Mouse (Mus musculus) adrenal gland (tissue): ENCODE measurements around the gene Rnd1.

Experiments used
- intact Hi-C: fragments of 180-260 bp; cut with DNase I; formaldehyde crosslinking; loops from one replicate; pipeline ENCODE4 v1.15.1; 2025
- long read RNA-seq, 2 experiments: library from polyadenylated mRNA; unstranded; transcript quantifications; one replicate each; pipeline ENCODE4 v2.0.0; 2020; ENCODE audit warnings: borderline replicate concordance in 1 of 2; ENCODE audit not compliant: insufficient replicate concordance in 1 of 2

Rnd1 gene
- long read RNA-seq, experiment 1, partial matches to known transcripts: 0 of 1 reads
- long read RNA-seq, experiment 1, other reads (novel, unspliced or antisense): 0 of 1 reads
- long read RNA-seq, experiment 2, partial matches to known transcripts: 0 of 1 reads
- long read RNA-seq, experiment 2, other reads (novel, unspliced or antisense): 0 of 1 reads

DNA sequence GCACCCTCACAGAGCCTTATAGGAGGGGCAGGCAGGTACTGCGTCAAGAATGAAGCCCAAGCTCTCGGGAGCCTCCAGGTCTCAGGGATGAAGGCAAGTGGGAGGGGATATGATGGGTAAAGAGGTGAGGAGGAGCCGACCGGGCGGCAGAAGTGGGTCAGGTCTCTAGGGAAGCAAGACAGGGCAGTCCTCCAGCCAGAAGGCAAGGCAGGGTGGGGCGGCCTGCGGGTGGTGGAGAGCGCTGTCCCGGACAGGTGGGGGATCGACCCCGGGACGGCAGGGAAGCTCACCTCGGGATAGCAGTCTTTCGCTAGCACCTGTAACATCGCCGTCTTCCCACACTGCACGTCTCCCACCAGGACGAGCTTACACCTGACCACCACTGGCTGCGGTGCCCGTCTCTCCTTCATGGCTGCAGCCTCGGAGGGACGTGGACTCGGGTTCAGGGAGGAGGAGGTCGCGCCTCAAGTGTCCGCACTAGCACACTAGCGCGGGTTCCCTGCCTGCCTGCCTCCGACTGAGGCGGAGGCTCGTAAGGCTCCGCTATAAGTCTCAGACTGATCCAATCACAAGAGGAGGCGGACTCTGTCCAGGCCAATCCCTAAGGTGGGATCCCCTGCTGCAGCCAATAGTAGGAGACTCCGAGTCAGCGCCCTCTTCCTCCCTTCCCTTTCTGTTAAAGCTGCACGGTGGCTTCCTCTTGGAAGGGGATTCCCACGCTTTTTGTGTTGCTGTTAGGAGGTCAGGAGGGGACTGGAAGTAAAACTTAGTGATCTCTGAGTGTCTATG is at the start of gene Rnd1:
Rnd1 (minus strand) TSS at position 522 of the 789 bp plus-strand sequence.
- intact Hi-C loops: no loop called here

DNA sequence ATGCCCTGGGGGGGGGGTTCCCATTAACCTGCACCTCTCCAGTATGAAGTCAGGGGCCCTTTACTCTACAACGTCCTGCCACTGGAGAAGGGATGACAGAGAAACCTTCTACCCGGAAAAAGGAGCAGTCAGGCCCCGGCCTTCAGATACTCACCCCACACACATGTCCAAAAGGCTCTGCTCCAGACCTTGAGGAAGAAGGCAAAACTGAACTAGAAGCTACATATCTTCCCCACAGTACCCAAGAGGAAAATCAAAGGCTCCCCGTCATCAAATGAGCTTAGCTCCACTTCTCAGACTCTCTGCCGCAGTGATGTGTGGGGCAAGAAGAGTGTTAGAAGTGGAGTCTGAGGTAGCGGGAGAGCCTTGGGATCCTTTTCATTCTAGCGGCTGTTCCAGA is 49.5 kb upstream of the Rnd1 start:
- intact Hi-C loops: loop anchor here (5.0 kb wide), 1 partner anchor 66 kb away; no protein-coding TSS in a partner anchor

DNA sequence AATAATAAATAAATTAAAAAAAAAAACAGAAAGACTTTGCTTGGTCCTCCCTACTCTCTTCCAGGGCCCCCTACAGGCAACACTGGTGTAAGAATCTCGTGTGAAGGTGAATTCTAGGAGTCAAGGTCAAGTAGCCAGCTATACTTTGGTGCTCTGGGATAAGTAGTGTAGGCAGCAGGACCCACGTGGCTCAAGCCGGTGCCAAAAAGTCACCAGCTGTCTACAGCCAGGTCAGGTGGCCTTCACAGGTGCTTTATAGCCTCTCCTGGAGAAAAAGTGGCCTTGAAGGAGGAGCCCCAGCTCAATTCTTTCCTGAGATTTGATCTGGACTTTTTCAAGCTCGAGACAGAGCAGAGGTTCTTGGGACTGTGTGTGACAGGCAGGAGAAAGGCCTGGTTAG is 48.8 kb upstream of the Rnd1 start:
- intact Hi-C loops: loop anchor here (5.0 kb wide), 1 partner anchor 66 kb away; no protein-coding TSS in a partner anchor

DNA sequence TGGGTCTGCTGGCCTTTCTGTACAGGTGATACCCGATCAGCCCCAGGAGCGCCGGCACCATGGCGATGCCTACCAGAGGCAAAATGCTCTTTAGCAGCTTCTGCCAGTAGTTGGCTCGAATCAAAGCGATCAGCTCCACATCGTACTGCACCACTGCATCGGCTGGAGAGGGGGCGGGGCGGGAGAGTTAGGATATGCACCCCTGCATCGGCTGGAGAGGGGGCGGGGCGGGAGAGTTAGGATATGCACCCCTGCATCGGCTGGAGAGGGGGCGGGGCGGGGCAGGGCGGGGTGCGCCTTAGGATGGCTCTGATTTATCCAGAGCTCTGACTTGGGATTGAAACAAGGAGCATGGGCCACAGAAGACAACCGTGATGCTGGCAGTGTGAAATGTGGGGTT is 47.2 kb upstream of the Rnd1 start:
- intact Hi-C loops: no loop called here

DNA sequence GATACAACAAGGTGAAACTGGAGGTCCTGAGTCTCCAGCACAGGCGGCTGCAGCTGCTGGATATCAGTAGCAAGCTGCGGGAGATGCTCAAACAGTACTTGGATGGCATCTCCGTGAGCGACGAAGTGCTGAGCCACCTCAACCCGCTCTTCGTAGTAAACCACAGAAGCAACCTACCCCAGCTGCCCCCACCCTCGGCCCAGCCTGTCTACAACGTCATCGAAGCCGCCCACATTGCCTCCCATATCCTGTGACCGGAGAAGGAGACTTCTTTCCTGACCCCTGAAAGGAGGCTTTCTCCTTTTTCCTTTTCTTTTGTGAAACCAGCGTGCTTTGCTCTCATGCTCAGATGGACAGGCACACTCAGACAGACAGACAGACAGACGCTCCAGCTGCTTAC is 45.6 kb upstream of the Rnd1 start:
- intact Hi-C loops: no loop called here

DNA sequence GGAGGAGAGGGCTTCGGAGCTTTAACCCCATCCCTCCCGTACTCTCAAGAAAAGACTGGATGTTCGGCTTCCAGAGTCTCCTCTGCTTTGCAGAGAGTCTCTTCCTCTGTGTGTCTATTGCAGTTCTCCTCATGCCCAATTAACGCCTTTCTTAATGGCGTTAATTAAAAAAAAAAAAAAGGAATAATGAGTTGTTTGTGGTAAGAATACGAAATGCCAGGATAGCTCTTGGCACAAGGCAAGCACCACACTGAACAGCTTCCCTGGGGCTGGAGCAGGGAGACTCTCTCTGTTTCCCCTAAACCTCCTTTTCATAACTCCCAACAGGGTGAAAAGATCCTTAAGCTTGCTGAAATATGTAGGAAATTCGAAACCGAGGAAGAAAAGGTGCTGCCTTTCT is 44.9 kb upstream of the Rnd1 start:
- intact Hi-C loops: no loop called here

DNA sequence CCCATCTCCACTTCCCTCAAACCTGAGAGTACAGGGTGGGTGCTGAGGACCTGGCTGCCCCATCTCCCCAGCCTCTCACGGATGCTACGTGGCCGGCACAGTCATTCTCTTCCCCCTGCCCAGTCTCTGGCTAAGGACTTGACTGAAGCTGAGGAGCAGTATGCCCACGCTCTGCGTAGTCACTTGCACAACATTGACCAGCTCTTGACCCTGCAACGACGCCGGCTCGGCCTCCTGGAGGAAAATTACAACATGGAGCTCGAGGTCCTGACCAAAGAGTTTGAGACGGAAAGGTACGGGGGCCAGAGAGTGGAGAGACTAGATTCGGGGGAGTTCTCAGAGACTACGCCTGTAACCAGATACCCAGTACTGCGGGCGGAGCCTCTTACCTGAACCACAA is 40.0 kb upstream of the Rnd1 start:
- intact Hi-C loops: no loop called here

DNA sequence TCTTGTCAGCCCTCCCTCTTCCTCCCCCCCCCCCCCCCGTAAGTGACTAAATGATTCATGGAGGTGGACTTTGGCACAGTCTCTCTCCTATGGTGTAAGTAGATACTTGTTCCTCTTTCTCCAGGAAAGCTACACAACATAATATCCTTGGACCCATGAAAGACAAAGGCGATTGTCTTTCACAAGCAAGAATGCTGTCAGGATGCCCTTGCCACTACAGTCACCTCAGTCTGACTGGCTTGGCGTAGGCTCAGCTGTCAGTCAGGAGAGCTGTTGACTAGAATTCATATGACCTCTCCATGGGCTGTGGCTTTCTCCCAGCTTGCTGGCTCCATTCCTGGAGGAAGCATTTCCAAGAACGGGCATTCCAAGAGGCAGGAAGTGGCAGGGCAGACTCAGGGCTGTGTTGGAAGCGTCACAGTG is 37.0 kb upstream of the Rnd1 start:
- intact Hi-C loops: loop anchor here (5.0 kb wide), 1 partner anchor 83 kb away; no protein-coding TSS in a partner anchor

DNA sequence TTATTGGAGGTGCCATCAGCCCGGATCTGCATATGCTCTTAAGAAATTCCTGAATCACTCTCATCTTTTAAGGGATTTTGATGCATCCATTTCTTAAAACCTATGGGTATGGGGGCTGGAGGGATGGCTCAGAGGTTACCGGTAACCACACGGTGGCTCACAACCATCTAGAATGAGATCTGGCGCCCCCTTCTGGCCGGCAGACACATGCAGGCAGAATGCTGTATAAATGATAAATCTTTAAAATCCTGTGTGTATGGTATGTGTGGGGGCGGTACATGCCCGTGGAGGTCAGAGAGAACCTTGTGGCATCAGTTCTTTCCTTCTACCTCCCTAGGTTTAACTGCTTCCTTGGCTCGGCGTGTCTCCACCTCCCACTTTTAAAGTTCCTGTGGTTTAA is 33.2 kb upstream of the Rnd1 start:
- intact Hi-C loops: loop anchor here (5.0 kb wide), 1 partner anchor 87 kb away; no protein-coding TSS in a partner anchor

DNA sequence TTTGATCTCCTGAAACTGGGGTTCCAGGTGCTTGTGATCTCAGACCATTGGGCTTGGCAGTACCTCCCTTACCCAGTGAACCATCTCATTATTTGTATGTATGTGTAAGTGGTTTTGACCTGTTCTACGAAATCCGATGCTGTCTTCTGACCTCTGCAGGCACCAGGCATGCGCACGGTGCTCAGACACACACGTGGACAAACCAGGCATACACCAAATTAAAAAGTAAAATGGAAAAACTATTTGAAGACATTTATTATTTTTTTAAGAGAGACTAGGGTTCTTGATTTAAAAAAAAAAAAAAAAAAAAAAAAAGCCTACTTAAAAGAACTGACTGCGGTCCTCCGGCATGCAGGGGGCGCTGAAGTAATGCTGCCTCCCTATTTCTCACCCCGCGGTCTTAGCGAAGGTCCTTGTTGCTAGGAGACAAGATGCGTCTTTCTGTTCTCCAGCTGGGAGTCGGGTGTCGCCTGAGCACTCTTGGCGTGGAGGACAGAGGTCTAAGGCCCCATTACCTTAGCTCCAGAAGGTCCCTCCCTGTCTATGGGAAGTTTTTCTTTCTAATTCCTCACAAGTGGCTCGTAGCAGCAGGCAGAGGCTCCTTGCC is 30.6 kb upstream of the Rnd1 start, which contains the start of gene Ccdc65:
Ccdc65 (plus strand) TSS at position 442 of the 607 bp plus-strand sequence.
- intact Hi-C loops: no loop called here

DNA sequence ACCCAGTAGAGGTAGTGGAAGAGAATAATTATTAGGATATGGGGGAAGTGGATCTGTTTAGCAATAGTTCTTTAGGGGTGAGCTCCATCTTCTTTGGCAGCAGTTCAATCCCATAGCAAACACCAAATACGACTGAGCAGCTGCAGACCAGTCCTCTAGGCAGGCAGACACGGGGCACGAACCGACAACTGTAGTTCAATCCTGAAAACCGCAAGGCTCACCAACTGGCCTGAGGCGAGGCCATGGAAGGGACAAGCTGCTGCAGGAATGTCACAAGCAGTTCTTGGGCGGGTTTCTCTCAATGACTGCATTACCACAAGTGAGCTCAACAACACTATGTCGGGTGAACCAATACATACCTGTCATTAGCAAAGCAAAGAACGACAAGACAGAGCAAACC is 27.1 kb upstream of the Rnd1 start:
- intact Hi-C loops: no loop called here

DNA sequence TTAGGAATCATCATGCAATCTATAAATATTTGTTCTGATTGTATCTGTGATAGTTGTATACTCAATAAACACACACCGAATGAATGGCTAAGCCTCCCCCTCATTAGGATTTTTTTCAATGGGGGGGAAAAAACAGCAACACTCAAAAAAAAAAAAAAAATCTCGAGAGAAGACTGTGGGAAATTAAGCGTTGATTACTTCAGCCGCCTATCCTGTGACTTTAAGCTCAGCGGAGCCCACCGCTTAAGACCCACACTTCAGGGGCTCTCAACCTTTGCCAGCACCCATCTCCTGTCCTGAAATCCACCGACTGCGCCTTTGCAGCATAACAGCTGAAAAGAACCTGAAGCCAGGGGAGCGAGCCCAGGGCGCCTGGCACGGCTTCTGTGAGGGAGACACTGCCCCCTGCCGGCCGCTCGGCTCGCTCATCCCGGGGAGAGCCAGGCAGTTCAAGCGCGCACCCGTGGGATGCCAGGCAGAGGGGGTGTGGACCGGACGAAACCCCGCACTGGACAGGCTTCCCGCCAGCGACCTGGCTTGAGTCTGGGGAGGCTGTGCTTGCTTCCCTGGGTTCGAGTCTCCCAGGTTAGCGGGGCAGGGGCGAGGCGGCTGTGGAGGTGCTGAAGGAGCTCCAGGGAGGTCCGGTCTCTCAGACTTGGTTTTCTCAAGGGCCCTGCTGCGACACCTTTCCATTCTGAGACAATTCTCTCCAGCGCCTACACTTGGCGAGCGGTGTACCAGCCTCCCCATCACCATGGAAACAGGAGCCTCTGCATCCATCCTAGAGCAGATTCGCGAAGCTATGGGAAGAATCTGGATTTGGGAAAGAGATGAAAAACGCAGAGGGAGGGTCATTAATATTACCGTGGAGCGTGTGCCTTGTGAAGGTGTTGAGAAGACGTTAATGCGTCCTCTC is 22.2 kb upstream of the Rnd1 start:
- intact Hi-C loops: loop anchor here (2.0 kb wide), 1 partner anchor 35 kb away; no protein-coding TSS in a partner anchor

DNA sequence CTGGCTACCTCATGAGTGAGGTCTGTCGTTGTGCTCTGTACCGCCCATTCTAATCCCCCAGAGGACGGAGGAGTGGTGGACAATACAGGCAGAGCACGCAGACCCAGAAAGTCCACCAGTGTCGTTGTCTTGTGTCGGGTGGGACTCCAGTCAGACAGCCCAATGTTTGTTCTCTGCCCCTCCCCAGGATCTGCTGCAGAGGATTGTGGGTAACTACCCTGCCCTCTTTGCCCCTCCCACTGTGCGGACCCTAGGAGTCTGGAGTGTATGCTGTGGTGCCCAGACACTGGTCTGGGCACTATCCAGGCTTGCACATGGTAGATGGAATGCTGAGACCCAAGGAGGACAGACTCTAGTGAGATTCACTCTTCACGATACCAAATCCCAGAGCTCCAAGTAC is 19.0 kb upstream of the Rnd1 start:
- intact Hi-C loops: no loop called here

DNA sequence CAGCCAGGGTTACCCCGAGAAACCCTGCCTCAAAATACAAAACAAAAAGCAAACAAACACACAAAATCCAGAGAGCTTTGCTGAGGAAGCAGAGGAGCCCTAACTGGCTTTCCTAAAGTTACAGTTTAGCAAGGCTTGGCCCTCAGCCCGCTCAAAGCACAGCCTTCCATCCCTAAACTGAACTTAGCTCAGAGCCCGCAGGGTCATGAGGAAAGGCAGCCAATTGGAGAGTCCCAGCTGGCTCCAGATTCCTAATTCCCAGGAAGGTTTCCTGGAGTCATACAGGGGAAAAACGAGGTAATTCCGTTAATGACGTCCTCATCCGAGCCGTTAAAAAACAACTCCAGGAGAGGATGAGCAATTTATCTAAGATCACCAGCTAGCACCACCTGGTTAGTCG is 18.5 kb upstream of the Rnd1 start:
- intact Hi-C loops: no loop called here

DNA sequence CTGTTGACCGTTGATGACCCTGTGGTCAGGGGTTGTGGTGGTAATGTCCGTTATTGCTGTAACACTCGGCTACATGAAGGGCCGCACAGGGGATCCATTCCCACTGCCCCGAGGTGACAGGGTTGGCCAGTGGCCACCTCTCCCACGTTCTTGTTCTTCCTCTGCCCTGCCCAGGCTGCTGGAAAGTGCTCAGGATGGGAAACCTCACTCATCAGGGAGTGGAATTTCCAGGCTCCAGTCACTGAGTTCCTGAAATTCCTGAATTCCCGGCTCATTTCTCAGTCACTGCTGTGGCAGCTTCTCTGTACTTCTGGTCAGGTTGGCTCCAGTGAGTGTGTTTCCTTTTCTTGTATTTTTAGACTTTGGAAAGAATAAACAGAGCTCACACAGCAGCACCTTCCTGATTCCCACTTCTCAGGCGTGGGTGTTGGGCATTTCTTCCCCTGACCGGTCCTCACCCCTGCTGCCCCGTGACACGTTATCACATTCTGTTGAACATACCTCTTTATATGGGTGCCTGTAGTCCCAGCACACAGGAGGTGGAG is 15.0 kb upstream of the Rnd1 start:
- intact Hi-C loops: no loop called here

DNA sequence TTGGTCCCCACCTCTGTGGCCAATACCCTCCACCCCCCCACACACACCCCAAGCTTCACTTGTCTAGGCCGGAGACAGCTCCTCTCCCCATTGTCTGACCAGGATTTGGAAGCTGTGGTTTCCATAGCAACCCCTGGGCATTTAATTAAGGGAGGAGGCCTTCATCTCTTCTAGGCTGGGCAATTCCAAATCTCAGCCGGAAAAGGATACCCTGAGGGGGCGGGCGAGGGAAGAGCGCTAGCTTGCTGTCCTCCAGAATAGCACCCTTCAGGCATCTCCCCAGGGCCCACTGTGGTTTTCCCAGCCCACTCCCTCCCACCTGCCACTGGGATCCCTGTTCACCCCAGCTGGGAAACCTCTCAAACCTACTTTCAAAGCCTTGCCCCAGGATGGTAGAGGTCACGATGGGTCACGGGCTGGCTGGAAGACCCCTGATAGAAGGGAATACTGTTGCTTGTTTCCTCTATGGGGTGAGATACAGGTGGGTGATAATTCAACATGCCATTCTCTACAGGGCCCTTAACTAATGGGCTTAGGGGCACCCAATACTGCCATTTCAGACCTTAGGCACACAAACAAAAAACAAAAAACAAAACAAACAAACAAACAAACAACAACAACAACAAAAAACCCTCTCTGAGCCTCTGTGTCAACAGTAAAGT is 14.4 kb upstream of the Rnd1 start:
- intact Hi-C loops: no loop called here

DNA sequence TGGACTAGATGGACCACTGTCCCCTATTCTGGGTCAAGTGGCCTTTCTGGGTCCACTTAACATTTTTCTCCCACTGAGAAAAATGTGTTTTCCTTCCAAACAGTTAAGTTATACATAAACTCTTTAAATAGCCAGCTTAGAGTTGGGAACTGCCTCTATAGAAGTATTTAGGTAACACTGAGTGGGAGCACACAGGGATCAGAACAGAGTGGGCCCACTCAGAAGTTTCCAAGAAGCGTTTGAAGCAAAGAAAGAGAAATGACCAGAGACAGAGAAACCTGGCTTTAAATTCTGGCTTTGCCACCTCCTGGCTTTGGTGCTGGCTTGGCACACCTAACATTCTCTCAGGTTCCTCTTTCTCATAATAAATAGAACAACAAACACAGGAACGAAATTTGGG is 12.4 kb upstream of the Rnd1 start:
- intact Hi-C loops: no loop called here

DNA sequence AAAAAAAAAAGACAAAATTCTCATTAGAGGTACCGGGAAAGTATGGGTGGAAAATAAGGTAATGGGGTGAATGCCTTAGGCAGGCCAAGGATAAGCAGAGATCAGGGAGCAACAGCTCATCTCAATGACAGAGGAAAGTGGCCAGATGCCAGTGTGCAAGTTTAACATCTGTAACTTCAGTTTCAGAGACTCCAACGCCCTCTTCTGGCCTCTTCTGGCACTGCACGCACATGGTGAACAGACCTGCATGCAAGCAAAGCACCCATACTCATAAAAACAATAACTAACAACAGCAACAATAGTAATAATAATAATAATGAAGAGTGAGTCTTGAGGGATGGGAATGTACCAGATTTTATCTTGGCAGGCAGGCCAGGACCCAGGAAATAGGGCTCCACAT is 8.7 kb upstream of the Rnd1 start:
- intact Hi-C loops: no loop called here

DNA sequence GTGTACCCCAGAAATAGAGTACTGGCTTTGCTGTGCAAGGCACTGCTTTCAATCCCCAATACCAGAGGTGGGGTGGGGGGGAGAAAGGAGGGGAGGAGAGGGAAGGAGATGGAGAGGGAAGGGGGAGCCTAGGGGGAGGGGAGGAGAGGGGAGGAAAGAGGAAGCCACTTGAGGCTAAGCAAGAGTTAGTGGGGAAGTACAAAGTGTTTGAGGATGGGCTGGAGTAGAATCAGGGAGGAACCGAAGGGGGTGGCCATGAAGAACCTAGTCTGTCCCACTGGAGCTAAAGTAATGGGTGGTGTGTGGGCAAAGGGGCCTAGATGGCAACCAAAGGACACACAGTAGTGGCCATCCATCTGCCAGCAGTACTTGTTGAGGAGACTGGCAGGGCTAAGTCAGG is 6.5 kb upstream of the Rnd1 start:
- intact Hi-C loops: no loop called here

DNA sequence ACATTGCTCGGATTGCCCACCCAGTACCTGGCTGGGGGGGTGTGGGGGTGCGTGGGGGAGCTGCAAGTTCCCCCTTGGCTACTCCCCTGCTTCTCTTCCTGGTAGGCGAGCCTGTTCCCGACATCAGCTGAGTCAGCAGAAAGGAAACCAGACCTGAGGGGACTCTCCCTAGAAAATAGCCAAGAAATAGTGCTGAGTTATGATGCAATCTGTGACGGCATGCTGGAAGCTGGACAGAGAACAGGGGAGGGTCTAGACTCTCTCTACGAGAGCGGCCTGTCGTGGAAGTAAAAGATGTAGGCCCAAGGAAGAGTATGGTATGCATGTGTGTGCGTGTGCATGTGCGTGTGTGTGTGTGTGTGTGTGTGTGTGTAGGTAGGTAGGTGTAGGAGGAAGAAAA is 5.9 kb upstream of the Rnd1 start:
- intact Hi-C loops: no loop called here
